Mouse (Mus musculus) urinary bladder, postnatal 0 days (tissue): ENCODE data around the gene Hmcn1. TPM values are rescaled to one million over a fixed set of nuclear protein-coding genes. Genes with fewer than 3 reads are reported as not detected.

Experiments
- polyA plus RNA-seq: library from polyadenylated mRNA; unstranded; fragments of >200 nt; fragmentation: Nextera tagmentation; extraction: Ambion mirVana; gene quantifications from 2 replicates; pipeline ENCODE4 v1.2.1, GENCODE M21; 2015

The Hmcn1 gene
- polyA plus RNA-seq: 0.83 and 1.6 TPM in 2 replicates

DNA sequence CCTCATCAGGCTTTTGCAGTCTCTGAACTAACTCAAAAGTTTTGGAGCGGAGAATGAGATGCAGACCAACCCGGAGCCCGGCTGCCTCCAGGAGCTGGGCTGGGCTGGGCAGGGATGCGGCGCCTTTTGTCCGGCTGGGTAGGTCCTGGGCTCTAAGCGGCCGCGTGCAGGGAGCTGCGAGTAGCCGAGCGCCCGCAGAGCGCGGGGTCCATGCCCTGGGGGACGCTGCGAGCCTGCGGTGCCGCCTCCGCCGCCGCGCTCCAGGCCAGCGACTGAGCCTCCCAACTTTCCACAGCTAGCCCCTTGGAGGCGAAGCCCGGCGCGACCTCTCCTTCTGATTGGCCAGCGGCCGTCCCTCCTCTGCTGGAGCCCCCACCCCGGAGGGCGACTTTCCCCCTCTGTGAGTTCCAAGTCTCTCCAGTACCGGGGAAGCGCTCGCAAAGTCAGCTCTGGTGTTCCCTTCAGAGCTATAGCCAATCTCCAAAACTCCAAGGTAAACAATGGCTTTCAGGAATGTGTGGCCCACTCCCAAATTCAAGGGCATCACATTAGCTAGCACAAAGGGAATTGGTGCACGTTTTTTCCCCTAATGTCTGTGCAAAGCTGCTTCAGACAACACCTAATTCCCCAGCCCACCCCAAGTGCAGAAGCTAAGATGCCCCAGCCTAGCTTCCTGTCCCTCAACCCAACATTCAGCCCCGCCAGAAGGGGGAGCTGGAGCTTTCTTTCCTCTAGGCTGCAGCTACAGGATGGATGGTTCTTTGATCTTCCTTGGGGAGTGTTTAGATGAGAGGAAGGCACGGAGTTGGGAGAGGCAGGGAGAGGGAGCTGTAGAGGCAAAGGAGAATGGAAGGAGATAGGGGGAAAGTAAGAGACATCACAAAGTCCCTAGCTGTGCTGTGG is at the start of gene Hmcn1:
Hmcn1 (minus strand) TSS at position 274 of the 903 bp plus-strand sequence.

Other genes with a start within 250 kb of the Hmcn1 start
- 0.18 TPM in 1 of 2 replicates, not detected in the other for gene Gm47985, start 189.1 kb upstream of the Hmcn1 start, polyA plus RNA-seq
- 0.21 TPM in 1 of 2 replicates, not detected in the other for gene Gm8947, start 198.9 kb upstream of the Hmcn1 start, polyA plus RNA-seq
- gene Gm47995, start 205.0 kb upstream of the Hmcn1 start, polyA plus RNA-seq: not detected in 2 replicates
- not detected in 2 replicates for gene 3110040M04Rik, start 210.7 kb upstream of the Hmcn1 start, polyA plus RNA-seq
- gene Gm47996, start 216.7 kb upstream of the Hmcn1 start, polyA plus RNA-seq: not detected in 2 replicates